Mouse (Mus musculus): ENCODE results near the gene Slc2a12.

Gene Slc2a12

GRCm38 (mm10) chr10:22732181-22732580, 87.4 kb downstream of the Slc2a12 start:
- no peak for TF ChIP-seq GATA4 (IDR thresholded peaks at IDR 0.05; ENCODE audit: insufficient replicate concordance, low read length)

GRCm38 (mm10) chr10:22745922-22746321, 101.1 kb downstream of the Slc2a12 start:
- TF ChIP-seq GATA4 (IDR thresholded peaks at IDR 0.05; ENCODE audit: insufficient replicate concordance, low read length), result no peak

DNA sequence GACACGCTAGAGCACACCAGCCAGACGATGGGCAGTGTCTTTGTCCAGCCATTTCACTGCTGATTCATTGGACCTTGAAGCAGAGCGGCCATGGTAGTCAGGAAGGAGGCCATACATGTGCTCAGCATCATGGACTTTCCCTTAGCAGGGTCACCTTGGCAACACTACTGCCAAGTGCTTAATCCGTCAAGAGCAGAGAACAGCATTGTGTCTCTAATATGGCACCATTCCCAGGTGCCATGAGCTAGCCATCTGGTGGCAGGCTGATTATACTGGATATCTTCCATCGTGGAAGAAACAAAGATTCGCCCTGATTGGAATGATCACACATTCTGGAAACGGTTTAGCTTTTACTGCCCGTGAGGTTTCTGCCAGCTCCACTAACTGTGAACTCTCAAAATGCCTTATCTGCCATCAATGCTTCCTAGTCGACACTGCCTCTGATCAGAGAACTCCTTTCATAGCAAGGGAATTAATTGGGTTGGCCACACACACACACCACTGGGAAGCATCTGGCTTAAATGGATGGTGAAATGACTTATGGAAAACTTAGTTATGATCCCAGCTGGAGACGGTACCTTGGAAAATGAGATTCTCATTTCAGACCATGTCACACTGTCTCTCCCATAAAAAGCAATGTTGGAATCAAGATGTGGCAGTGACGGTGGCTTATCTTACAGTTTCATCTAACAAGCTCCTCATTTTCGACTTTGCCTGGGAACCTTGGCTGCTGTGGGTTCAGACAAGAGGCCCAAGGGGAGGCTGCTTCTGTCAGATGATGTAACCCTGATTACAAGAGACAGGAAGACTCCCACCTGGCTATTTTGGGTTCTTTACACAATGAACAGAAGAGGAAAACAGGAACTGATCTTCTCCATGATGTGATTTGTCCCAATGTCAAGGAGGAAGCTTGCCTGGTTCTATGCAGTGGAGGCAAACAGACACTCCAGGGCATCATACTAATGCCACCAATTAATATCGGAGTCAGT, 101.8 kb downstream of the Slc2a12 start:
- TF ChIP-seq GATA4 (IDR thresholded peaks at IDR 0.05; ENCODE audit: insufficient replicate concordance, low read length), result no peak

GRCm38 (mm10) chr10:22751175-22751682, 106.4 kb downstream of the Slc2a12 start:
- no peak for TF ChIP-seq GATA4 (IDR thresholded peaks at IDR 0.05; ENCODE audit: insufficient replicate concordance, low read length)
